ENCODE assay signal across 11 mouse cellular contexts in genomic region chr13:54260318-54260717, GRCm38 (mm10).
A peak's percentile ranks its signal among the peaks of the same experiment; 100 is the strongest.
DNase-seq lines count a peak whose midpoint lies in the region; ATAC-seq and TF ChIP-seq lines count a peak whose summit lies in the region.
"Had no signal": no experiment of that assay in that cellular context is flagged by ENCODE, and none has a peak within 500 bp of the region (broad histone marks: within the 10 kb centered on the region; RNA-seq: fewer than 3 reads in every experiment).

No protein-coding gene starts in this region.

- H3K27ac ChIP-seq in intestine, embryonic 14.5 days (ENCODE audit: low read depth): no peak overlapping the region
- H3K27ac ChIP-seq in intestine, embryonic 15.5 days: no peak overlapping the region
- peak overlapping the region; percentile 85 for H3K27ac ChIP-seq in left cerebral cortex, adult 2 months
- H3K27ac ChIP-seq: stomach, embryonic 15.5 days had no signal

- ATAC-seq in intestine, embryonic 14.5 days (replicated peaks; ENCODE audit: low FRiP score, low TSS enrichment, low read depth): no peak
- ATAC-seq in intestine, embryonic 15.5 days: no peak

- H3K4me1 ChIP-seq in intestine, embryonic 14.5 days (replicated peaks; ENCODE audit: control insufficient read depth, insufficient read depth, low read length): no peaks in the 10 kb centered on the region
- H3K4me1 ChIP-seq in intestine, embryonic 15.5 days (replicated peaks): no peaks in the 10 kb centered on the region
- H3K4me1 ChIP-seq: heart, embryonic 12.5 days; stomach, embryonic 15.5 days had no signal

- no peak overlapping the region for H3K4me3 ChIP-seq in intestine, embryonic 14.5 days (ENCODE audit: low read depth, low read length)
- H3K4me3 ChIP-seq in intestine, embryonic 15.5 days (replicated peaks): no peak overlapping the region
- H3K4me3 ChIP-seq in left cerebral cortex, adult 2 months: no peak overlapping the region
- H3K4me3 ChIP-seq: heart, embryonic 12.5 days; stomach, embryonic 15.5 days had no signal

- H3K27me3 ChIP-seq in intestine, embryonic 14.5 days (replicated peaks; ENCODE audit: control insufficient read depth, insufficient read depth, low read length): no peaks in the 10 kb centered on the region
- H3K27me3 ChIP-seq in intestine, embryonic 15.5 days (replicated peaks): peaks cover 4% of the 10 kb centered on the region; the same call in 1 of the 2 replicates
- H3K27me3 ChIP-seq: stomach, embryonic 15.5 days had no signal

- H3K9ac ChIP-seq in intestine, embryonic 14.5 days (ENCODE audit: low read length): no peak overlapping the region
- no peak overlapping the region for H3K9ac ChIP-seq in intestine, embryonic 15.5 days
- H3K9ac ChIP-seq: heart, embryonic 12.5 days; stomach, embryonic 15.5 days had no signal

- peak; percentile 56 for DNase-seq in intestine, embryonic 14.5 days (ENCODE audit: low spot score)
- peak; percentile 49 for DNase-seq in testis, postnatal 10 days (ENCODE audit: low spot score)
- DNase-seq in testis, postnatal 14 days (ENCODE audit: low spot score): no peak
- DNase-seq in left cerebral cortex, adult 2 months (ENCODE audit: extremely low spot score in 1 of 2, low spot score in 2 of 2): peak; percentile 55 to 63
- DNase-seq in urinary bladder, adult 18-20 months (ENCODE audit: low spot score in 2 of 2): no peak
- DNase-seq in urinary bladder, postnatal 10 days (ENCODE audit: low spot score): no peak
- no peak for DNase-seq in cerebellum, postnatal 4 days (ENCODE audit: low spot score in 2 of 2)
- DNase-seq: kidney, adult 2 months had no signal

- H3K9me3 ChIP-seq in intestine, embryonic 14.5 days (ENCODE audit: control insufficient read depth, low read length): no peaks in the 10 kb centered on the region
- H3K9me3 ChIP-seq in intestine, embryonic 15.5 days: no peaks in the 10 kb centered on the region
- H3K9me3 ChIP-seq: heart, embryonic 12.5 days; stomach, embryonic 15.5 days had no signal

- no peak overlapping the region for H3K4me2 ChIP-seq in intestine, embryonic 14.5 days (ENCODE audit: low read length)
- H3K4me2 ChIP-seq in intestine, embryonic 15.5 days (replicated peaks): no peak overlapping the region
- H3K4me2 ChIP-seq: heart, embryonic 12.5 days; stomach, embryonic 15.5 days had no signal

- TF ChIP-seq CTCF in left cerebral cortex, adult 2 months (IDR thresholded peaks at IDR 0.05): no peak

- WGBS in intestine, embryonic 14.5 days: 18% methylated on average over 8 of the region's 8 CpGs
- 24% methylated on average over 8 of the region's 8 CpGs for WGBS in intestine, embryonic 15.5 days

- no peaks in the 10 kb centered on the region for H3K36me3 ChIP-seq in intestine, embryonic 14.5 days (ENCODE audit: control insufficient read depth, insufficient read depth, low read length)
- no peaks in the 10 kb centered on the region for H3K36me3 ChIP-seq in intestine, embryonic 15.5 days
- H3K36me3 ChIP-seq: heart, embryonic 12.5 days; stomach, embryonic 15.5 days had no signal

- intact Hi-C loops in left cerebral cortex, adult 2 months (cut with DNase I): no loop called here

Comparison
In these comparisons a context has a peak if more than half of its experiments do, and no peak if none do; other contexts are left out.
1. DNase-seq: peak in intestine, embryonic 14.5 days (single experiment), testis, postnatal 10 days (single experiment) and left cerebral cortex, adult 2 months (2 of 2); none in testis, postnatal 14 days (single experiment), urinary bladder, adult 18-20 months (0 of 2), urinary bladder, postnatal 10 days (single experiment) and cerebellum, postnatal 4 days (0 of 2).